Mouse (Mus musculus): Measurements from ENCODE around the gene Map7.

DNA sequence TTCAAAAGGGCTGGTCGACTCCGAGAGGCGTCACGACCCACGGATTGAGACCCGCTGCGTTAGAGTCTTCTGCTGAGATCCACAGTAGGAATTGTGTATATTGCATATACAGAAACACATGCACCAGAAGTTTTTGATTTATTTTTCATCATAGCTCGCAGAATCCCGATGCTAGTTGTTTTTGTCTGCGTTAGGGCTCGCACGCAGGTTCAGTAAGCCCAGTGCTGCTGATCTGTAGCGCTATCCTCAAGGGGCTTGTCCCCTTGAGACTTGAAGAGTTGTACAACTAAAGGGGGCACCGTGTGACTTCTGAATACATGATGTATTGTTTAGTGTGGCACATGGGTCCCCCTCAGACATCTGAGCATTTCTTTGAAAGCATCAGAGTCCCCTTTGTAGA is 41.2 kb upstream of the Map7 start:
- TF ChIP-seq CTCF (IDR thresholded peaks at IDR 0.05; ENCODE audit: borderline replicate concordance, extremely low read depth, insufficient read depth, insufficient read length) (no peak), POLR2A (IDR thresholded peaks at IDR 0.05; ENCODE audit: borderline replicate concordance, extremely low read depth, insufficient read depth, insufficient read length, poor library complexity, severe bottlenecking) (no peak)
